Mouse (Mus musculus): Measurements from ENCODE around the gene Gm49369. TPM values are rescaled to one million over a fixed set of nuclear protein-coding genes. Genes with fewer than 3 reads are reported as not detected.

The Gm49369 gene
- total RNA-seq, 2 experiments from 2014 or later = 4.0 to 5.6 TPM

DNA sequence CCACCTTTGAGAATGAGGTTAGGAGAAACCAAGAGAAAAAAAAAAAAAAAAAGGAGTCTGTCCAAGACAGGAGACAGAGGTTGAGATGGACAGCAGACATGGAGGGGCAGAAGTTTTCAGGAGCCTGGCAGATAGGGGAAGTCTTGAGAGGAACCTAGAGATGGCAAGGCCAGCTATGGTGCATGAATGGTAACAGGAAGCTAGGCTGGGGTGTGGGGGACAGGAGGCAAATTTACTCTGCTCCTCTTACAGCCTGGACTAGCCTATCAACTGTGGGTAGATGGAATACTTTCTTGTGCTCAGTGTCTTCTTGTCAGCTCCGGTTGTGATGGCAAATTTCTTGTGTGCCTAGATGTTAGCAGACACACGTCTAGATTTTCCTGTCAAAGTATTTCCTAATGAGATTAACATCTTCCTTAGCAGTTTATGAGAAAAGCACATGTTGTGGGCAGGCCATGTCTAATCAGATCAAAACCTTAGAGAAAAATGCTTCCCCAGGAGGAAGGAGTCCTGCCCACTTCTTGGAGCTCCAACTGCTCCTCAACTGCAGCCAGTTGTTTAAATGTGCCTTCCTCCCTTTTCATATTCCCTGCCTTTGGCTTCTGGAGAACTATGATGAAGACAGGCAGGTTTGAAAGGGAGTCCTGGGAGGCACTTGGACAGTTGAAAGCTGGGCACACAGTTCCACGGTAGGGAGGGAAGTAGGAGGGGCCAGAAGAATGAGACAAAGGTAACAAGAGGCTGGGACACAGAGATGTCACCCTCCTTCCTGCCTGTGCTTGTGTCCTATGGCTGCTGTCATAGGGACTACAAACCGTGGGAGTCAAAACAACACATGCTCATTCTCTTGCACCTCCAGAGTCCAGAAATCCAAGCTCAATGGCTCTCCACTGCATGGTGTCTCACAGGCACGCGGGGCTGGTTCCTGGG lies 12.1 kb upstream of the Gm49369 start:
- no peak for DNase-seq

DNA sequence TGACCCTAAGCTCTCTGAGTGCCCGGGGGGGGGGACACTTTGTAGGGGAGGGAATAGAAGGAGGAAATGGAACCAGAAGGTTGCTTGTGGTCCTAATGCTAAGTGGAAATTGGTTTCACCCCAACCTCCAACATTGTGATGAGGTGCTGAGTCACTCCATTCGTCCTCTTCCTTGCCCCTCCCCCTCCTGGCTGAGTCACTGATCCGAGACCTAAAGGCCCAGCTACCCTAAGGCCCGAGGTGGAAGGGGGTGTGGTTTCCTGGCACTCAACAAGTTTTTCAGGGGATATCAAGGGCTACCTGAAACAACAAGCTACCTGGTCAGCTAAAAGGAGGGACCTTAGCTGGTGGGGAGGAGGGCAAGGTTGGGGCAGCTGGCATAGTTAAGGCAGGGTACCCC lies 10.7 kb upstream of the Gm49369 start:
- no peak for DNase-seq

GRCm38 (mm10) chr7:142391609-142392008 lies 9.1 kb upstream of the Gm49369 start:
- DNase-seq = no peak

DNA sequence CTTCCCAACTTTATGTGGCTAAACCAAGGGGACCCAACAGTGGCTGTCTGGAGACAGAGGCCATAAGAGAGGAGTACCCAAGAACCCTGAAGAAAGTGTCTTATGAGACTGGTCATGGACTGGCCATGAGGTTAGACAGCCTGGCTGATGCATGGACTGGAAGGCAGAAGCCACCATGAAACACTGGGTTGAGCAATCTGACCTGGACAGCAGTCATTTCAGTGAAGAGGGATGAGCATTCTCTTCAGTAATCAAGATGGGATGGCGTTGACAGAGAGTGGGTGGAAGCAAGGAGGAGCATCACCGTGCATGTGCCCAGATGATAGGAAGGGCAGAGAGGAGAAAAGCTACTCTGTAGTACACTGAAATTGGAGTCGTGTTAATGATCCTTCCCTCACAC lies 8.6 kb upstream of the Gm49369 start:
- DNase-seq = no peak

GRCm38 (mm10) chr7:142389961-142390650 lies 7.6 kb upstream of the Gm49369 start:
- no peak for DNase-seq

- DNase-seq = no peak
These were observed 6.3 kb upstream of the Gm49369 start for GRCm38 (mm10) chr7:142388740-142389139.

DNA sequence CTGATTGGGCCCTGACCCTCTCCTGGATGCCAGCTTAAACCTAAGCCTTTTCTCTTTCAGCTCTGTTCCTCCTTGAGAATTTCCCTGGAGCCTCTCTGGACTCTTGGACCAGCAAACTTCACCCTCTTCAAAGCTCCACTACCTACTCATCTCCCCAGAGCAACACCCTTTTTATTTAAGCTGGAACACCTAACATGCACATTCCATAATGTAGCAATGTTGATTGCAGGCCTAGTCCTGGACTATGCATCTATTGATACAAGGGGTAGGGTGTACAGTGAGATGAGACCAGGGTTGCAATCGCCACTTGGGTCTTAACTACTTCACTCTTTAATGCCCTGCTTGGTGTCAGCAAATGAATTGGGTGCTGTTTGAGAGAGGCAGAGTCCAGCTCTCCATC lies 5.7 kb upstream of the Gm49369 start:
- no peak for DNase-seq

- DNase-seq = peak; percentile 98
These were observed 5.1 kb upstream of the Gm49369 start, which contains the start of gene Ctsd for GRCm38 (mm10) chr7:142387419-142388148. Gene Ctsd (minus strand): TSS chr7:142388038.

DNA sequence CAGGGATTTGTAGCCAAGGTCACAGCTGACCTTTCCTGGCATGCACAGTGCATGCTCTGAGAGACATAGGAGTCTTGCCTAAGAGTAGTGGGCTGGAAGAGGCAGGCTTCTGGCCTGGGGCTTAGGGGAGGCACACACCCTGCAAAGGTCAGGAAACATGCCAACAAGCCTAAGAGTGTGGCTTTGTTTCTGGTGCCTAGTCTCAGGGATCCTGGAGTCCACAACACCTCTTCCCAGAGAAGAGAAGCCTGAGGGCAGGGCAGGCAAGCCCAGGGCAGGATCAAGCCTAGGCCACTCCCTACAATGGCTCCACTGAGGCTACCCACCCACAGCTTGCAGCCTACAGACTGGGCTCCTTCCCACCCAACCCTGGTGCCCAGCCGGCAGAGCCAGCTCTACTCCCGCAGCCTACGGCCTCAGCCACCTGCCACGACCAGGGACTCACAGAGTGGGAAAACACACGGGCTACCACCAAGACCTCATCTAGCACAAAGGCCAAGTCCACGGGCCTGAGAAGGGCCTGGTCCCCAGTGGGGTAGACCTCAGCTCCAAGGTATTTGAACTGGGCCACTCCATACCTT lies 4.2 kb upstream of the Gm49369 start:
- peak; percentile 40 for DNase-seq

- no peak for DNase-seq
These were observed 3.4 kb upstream of the Gm49369 start for GRCm38 (mm10) chr7:142385742-142386403.

GRCm38 (mm10) chr7:142384306-142384705 lies 1.8 kb upstream of the Gm49369 start:
- peak; percentile 64 for DNase-seq

GRCm38 (mm10) chr7:142381175-142381574 lies 1.3 kb downstream of the Gm49369 start:
- no peak for DNase-seq

GRCm38 (mm10) chr7:142379186-142379585 lies 3.3 kb downstream of the Gm49369 start:
- no peak for DNase-seq

DNA sequence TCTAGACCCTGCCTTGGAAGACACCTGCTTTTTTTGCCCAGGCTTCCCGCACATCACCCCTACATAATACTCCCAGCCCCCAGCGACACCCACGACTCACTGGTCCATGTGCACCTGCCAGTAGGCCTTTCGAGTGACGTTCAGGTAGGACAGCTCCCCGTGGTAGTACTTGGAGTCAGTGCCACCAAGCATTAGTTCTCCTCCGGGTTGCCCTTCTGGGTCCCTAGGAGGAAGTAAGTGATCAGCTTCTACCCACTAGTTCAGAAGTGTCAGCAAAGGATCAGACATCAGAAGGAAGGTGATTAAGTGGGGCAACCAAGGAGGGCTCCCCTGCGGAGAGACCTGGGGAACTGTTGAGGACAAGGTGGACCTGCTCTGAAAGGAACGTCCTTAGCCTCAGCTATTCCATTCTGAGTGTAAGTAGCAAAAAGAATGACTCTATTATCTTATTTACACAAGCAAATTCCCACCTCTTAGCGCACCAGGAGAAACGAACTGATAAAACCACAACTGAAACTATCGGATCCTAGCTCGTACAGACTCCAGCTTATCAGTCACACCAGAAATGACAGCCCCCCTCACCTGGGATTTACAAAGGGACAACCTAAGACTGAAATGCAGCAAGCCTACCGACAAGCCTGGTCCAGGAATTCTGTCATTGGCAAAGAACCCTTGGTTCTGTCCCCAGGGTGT lies 5.1 kb downstream of the Gm49369 start:
- no peak for DNase-seq

- no peak for DNase-seq
These were observed 6.4 kb downstream of the Gm49369 start for GRCm38 (mm10) chr7:142376096-142376495.

DNA sequence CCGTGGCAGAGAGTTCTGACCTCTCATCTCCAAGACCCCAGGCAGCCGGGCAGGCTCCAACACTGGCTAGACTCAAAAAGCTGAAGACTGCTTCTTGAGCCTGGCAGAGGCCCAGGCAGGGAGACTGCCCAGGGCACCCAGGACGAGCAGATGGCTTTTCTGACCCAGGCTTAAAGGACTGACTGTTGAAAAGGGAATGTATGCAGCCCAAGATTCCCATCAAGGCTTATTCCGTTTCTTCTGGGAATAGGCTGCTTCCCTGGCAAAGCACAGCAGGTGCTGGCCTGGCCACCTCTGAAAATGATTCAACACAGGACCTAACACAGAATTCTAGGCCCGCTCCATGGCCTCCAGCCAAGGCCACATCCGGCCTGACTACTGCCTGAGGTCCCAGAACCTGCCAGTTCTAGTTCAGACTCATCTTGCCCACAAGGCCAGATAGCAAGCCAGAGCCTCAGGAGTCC lies 7.2 kb downstream of the Gm49369 start:
- no peak for DNase-seq

DNA sequence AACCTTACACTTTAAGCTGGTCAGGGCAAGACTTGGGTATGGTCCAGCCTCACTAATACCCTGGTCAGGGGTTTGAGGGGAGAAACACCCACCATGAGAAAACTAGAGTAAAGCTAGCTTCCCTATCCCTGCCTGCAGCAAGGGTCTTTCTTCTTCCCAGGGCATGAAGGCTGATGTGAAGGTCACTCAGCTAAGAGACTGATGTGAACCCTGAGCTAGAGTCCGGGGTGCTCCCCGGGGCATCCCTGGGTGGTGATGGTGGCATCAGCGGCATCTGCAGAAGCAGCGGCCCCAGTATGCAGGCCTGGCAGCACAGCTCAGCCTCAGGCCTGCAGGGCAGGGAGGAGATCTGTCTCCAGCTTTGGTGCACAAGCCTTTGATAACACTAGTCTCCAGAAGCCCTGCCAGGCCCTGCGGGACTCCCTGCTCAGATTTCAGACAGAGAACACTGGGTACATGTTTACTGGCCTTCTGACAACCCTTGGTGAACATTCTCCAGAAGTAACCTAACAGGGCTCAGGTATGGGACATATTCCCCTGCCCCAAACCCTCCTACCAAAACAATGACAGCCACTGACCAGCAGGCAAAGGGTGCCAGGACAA lies 8.0 kb downstream of the Gm49369 start:
- DNase-seq = peak; percentile 69

GRCm38 (mm10) chr7:142373641-142374412 lies 8.6 kb downstream of the Gm49369 start, which contains the start of gene Ifitm10:
Gene Ifitm10 (minus strand): TSS chr7:142373753.
- DNase-seq = no peak

GRCm38 (mm10) chr7:142373039-142373438 lies 9.4 kb downstream of the Gm49369 start:
- DNase-seq = no peak

Measured in gastrocnemius, postnatal 25 days (tissue).